Mouse (Mus musculus) small intestine, adult 2 months (tissue): ENCODE results near the gene Osm.

Source experiments
- CTCF ChIP-seq: fragments of 200-500 bp; IDR thresholded peaks from 2 replicates; pipeline ENCODE4 v1.5.1; 2012; ENCODE audit warnings: low read depth, mild to moderate bottlenecking, control low read depth, inconsistent platforms, low read length, moderate library complexity, mixed read lengths; ENCODE audit not compliant: insufficient replicate concordance, insufficient read length; ENCODE audit errors: extremely low read depth
- POLR2A ChIP-seq: fragments of 200-500 bp; IDR thresholded peaks from 2 replicates; pipeline ENCODE4 v1.6.1; 2012; ENCODE audit warnings: low read depth, mild to moderate bottlenecking, control low read depth, inconsistent platforms, low read length, moderate library complexity

DNA sequence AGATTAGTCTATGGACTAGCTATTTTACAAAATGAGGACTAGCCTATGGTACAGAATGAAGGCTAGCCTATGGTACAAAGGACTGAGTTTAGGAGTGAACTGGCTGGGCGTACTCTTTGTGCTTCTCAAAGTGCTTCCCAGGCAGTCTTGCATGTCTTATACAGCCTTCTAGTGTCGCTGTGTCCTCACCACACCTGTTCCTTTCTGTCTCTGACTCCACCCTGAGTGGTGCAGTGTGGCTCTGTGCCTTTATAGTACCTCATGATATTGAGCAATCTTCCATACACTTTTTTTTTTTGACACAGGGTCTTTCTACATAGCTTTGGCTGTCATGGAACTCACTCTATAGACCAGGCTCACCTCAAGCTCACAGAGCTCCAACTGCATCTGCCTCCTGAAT, 4.8 kb upstream of the Osm start:
- no peak for TF ChIP-seq POLR2A
- TF ChIP-seq CTCF = no peak
